Mouse (Mus musculus): Measurements from ENCODE around the gene Zbtb3. TPM values are rescaled to one million over a fixed set of nuclear protein-coding genes. Genes with fewer than 3 reads are reported as not detected.
A peak's percentile ranks its signal among the peaks of the same experiment; 100 is the strongest.

Gene Zbtb3
- total RNA-seq (2017) = 0.85 to 1.2 TPM (median 1.1 TPM) in 3 replicates

GRCm38 (mm10) chr19:8802130-8802821 lies at the start of gene Zbtb3:
TSS of gene Zbtb3 (plus strand) at chr19:8802555.
- ATAC-seq (replicated peaks; ENCODE audit: insufficient number of reproducible peaks, low FRiP score, low TSS enrichment, poor library complexity, severe bottlenecking) = peak; percentile 91

DNA sequence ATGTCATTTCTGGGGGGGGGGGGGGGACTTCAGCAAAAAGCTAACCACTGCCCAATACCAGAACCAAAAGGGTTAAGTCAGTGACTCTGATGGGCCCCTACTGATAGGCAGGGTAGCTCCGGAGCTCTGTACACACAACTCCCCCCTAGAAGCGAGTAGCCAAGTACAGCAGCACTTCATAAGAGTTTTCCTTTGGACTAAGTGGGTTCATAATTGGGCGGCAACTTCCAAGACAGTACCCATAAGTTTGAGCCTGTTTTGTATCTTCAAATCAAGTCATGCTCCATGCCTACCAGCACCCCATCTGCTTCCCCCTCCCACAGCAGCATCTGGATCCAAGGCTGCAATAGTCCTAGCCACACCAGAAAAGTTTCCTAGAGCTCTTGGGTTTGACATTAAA lies 46.7 kb upstream of the Zbtb3 start:
- ATAC-seq (replicated peaks; ENCODE audit: insufficient number of reproducible peaks, low FRiP score, low TSS enrichment, poor library complexity, severe bottlenecking) = no peak

DNA sequence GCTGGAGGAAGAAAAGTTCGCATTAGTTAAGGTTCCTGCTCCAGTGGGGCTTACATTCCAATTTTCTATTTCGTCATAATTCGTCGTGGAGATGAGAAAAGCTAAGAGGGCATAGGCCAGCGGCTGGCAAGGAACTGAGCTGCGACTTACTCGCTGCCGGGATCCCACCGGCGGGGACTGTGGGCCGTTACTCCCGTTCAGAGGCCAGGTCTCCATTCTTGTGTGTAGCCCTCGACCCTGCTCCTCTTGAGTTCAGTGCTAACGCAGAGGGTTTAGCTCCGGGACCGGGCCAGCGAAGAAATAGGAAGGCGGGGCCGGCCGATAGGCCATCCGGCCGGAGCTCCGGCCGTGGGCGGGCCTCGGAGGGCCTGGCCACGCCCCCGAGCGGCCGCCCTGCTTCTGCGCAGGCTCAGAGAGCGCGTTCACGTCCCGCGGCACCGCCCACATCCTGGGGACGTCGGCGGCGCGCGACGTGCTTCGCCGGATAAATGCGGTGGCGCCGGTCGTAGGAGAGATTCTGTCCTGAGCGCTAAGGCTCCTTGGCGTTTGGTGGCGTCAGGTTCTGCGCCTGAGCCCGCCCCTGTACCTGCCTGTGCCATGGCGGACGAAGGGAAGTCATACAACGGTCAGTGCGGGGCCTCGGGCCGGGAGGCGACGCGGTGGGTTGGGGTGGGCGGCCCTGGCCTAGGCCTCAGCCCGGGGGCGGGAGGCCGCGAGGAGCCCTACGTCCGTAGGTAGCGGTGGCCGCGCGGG lies 45.5 kb upstream of the Zbtb3 start, which contains the start of gene Nxf1:
Nxf1 (plus strand) TSS at position 439 of the 753 bp plus-strand sequence.
- ATAC-seq (replicated peaks; ENCODE audit: insufficient number of reproducible peaks, low FRiP score, low TSS enrichment, poor library complexity, severe bottlenecking) = peak; percentile 86

DNA sequence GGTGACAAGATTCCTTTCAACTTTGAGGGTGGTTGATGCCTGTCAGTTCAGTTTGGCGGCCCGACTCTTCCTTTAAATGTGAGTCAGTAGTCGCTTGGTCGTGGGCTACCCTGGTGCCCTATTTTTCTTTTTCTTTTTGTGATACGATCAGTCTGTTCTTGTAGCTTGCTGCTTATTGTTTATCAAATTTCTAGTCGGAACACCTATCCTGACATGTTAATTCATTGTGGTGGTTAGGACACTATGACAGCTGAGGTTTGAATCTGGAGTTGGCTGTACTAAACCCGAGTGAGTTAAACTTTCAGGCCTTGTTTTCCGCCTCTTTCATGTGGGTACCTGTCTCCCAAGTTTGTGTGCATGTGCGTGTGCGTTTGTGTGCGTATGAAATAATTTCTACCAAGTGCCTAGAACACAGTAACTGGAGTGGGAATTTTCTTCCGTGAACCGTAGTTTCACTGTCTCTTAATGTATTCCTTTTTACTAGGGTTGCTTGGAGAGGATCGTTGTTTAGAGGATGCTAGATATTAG lies 44.8 kb upstream of the Zbtb3 start:
- no peak for ATAC-seq (replicated peaks; ENCODE audit: insufficient number of reproducible peaks, low FRiP score, low TSS enrichment, poor library complexity, severe bottlenecking)

- ATAC-seq (replicated peaks; ENCODE audit: insufficient number of reproducible peaks, low FRiP score, low TSS enrichment, poor library complexity, severe bottlenecking) = no peak
These were observed 43.5 kb upstream of the Zbtb3 start for GRCm38 (mm10) chr19:8758899-8759298.

DNA sequence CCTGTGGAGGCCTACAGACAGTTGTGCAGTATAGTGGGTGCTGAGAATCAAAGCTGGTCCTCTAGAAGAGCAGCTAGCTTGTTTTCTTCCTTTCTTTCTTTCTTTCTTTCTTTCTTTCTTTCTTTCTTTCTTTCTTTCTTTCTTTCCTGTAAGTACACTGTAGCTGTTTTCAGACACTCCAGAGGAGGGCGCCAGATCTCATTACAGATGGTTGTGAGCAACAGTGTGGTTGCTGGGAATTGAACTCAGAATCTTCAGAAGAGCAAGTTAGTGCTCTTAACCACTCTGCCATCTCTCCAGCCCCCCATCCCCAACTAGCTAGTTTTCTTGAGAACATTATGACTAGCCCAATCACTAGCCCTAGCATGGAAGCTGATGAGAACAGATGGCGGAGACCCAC lies 41.6 kb upstream of the Zbtb3 start:
- no peak for ATAC-seq (replicated peaks; ENCODE audit: insufficient number of reproducible peaks, low FRiP score, low TSS enrichment, poor library complexity, severe bottlenecking)

GRCm38 (mm10) chr19:8763276-8763675 lies 39.1 kb upstream of the Zbtb3 start:
- ATAC-seq (replicated peaks; ENCODE audit: insufficient number of reproducible peaks, low FRiP score, low TSS enrichment, poor library complexity, severe bottlenecking) = no peak

GRCm38 (mm10) chr19:8765562-8765961 lies 36.8 kb upstream of the Zbtb3 start:
- ATAC-seq (replicated peaks; ENCODE audit: insufficient number of reproducible peaks, low FRiP score, low TSS enrichment, poor library complexity, severe bottlenecking) = no peak

DNA sequence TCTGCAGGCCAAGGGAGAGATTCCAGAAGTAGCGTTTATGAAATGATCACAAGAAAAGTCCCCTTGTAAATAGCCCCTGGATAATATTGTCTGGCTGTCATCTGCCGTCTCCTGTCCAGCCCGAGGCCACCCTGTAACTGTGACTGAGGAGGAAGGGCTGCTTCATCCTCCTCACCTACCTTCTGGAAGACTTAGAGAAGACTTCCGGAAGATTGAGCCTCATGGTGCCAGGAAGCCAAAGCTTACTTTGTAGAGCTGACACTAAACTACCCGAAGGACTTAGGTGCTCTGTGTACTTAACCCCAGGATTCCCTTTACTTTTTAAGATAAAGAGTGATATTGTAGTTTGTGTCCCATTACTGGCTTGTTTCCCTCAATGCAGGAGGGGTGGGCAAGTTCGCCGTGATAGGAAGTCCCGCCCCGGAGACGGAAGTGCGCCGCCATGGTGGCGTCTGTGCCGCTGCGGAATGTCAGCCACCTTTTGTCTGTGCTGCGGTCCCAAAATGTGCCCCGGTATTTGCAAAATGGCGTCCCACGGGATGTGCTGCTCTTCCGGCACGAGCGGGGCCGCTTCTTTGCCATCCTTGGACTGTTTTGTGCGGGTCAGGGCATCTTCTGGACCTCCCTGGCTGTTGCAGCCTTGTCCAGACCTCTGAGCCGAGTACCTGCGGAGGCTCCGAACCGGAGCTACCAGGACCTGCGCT lies 31.6 kb upstream of the Zbtb3 start, which contains the start of gene Tmem223:
Tmem223 (plus strand) TSS at position 430 of the 704 bp plus-strand sequence.
- peak; percentile 72 for ATAC-seq (replicated peaks; ENCODE audit: insufficient number of reproducible peaks, low FRiP score, low TSS enrichment, poor library complexity, severe bottlenecking)

DNA sequence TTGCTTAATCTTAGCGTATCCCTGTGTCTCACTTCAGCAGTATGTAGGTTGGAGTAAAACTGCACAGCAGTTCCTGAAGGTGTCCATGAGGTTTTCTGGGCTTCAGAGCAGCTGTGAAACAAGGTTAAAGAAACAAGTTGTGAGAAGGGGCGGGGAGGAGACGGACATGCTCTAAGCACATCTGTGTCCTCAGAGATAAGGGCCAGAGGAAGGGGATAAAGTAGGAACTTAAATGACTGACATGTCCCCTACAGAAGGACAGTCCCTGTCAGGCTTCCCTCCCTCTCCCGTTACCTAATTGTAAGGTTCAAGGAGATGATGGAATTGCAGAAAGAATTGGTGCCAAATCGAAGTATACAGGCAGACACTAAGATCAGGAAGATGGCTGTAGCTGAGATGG lies 29.4 kb upstream of the Zbtb3 start:
- no peak for ATAC-seq (replicated peaks; ENCODE audit: insufficient number of reproducible peaks, low FRiP score, low TSS enrichment, poor library complexity, severe bottlenecking)

DNA sequence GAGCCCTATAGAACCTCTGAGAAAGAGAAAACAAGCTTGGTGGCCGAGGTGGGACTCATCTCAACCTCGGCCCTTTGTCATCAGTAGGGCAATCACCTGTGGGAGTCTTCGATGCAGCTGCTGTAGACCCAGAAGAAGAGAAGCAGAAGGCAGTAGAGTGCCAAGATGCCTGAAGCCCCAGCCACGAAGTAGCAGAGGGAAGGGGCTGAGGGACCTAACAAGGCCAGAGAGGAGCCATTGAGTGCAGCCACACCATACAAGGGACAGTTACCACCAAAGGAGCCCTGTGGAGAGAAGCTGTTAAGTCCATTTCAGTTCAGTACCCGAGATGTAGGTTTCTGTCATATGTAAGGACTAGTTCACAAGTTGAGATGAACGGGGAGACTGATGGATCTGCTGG lies 28.9 kb upstream of the Zbtb3 start:
- ATAC-seq (replicated peaks; ENCODE audit: insufficient number of reproducible peaks, low FRiP score, low TSS enrichment, poor library complexity, severe bottlenecking) = no peak

- peak; percentile 87 for ATAC-seq (replicated peaks; ENCODE audit: insufficient number of reproducible peaks, low FRiP score, low TSS enrichment, poor library complexity, severe bottlenecking)
These were observed 28.1 kb upstream of the Zbtb3 start, which contains the start of gene Tmem179b for GRCm38 (mm10) chr19:8774086-8774835. TSS of gene Tmem179b (minus strand) at chr19:8774467.

GRCm38 (mm10) chr19:8774951-8775421 lies 27.4 kb upstream of the Zbtb3 start:
- ATAC-seq (replicated peaks; ENCODE audit: insufficient number of reproducible peaks, low FRiP score, low TSS enrichment, poor library complexity, severe bottlenecking) = no peak

DNA sequence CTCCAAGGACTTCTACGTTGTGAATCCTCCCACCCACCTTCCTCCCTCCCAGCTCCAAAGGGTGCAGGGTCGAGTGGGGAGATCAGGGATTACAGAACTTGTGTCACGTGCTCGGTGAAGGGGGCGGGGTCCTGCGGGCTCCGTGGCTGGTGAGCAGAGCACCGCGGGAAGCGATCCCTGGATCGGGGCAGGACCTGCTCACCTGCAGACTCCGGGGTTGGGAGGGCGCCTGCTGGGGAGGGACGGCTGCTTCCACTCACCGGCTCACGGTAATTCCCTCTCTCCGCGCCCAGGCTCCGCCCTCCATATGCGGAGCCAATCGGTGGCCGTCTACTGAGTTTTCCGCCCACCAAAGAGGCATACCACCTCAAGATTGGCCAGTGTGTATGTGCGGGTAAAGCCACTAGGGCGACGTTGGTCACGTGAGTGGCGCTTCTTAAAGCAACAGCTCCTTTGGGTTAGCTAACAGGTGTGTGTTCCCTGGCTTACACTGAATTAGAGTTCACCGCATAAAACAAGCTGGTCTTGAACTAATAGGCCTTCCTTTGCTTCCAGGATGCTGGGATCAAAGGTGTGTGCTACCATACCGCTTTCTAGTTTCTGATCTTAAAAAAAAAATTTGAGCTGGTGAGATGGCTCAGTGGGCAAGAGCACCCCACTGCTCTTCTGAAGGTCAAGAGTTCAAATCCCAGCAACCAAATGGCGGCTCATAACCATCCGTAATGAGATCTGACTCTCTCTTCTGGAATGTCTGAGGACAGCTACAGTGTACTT lies 16.2 kb upstream of the Zbtb3 start, which contains the start of gene Taf6l:
Taf6l (minus strand) TSS at position 410 of the 774 bp plus-strand sequence.
- peak; percentile 98 for ATAC-seq (replicated peaks; ENCODE audit: insufficient number of reproducible peaks, low FRiP score, low TSS enrichment, poor library complexity, severe bottlenecking)

GRCm38 (mm10) chr19:8788521-8788920 lies 13.8 kb upstream of the Zbtb3 start:
- ATAC-seq (replicated peaks; ENCODE audit: insufficient number of reproducible peaks, low FRiP score, low TSS enrichment, poor library complexity, severe bottlenecking) = no peak

DNA sequence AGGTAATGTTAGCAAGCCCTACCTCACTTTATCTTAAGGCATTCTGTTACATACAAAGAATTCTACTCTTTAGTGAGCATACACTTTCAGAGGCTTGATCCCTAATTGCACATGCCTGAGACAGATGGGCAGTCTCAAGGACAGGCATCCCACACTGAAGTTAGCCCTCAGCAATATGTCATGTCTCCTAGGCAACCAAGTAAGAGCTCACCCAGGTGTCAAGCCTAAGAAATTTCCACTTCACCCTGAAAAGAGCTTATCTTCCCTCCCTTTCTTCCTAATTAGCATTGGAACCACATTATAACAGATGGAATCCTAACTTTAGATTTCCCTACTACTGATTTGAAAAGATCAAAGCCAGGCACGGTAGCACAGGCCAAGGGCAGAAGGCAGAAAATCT lies 13.2 kb upstream of the Zbtb3 start:
- no peak for ATAC-seq (replicated peaks; ENCODE audit: insufficient number of reproducible peaks, low FRiP score, low TSS enrichment, poor library complexity, severe bottlenecking)

DNA sequence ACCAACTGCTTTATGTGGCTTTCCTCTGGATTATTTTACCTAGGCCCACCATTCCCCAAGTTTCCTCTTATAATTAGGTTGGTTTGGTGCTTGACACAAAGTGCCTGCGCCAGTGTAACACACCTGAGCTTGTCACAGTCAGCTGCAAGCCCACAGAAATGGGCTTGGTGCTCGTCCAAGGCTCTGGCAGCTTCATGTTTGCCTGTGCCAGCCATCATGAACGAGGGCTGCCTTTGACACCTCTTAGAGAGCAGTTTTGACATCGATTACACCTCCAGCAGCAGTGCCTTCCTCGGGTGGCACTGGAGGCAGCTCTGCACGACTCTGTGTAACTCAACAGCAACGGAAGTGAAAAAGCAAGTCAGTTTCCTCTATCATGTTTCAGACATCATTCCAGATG lies 12.2 kb upstream of the Zbtb3 start:
- no peak for ATAC-seq (replicated peaks; ENCODE audit: insufficient number of reproducible peaks, low FRiP score, low TSS enrichment, poor library complexity, severe bottlenecking)
